Mouse (Mus musculus): ENCODE data around the gene Cntnap2. TPM values are rescaled to one million over a fixed set of nuclear protein-coding genes. Genes with fewer than 3 reads are reported as not detected.

The Cntnap2 gene
- polyA plus RNA-seq, 1 experiment from 2014 or later: 56.3 TPM

- Histone ChIP-seq H3K27me3 (replicated peaks) (no peaks in the 10 kb centered on the region), H3K9ac (replicated peaks) (no peak overlapping the region), H3K4me3 (replicated peaks) (no peak overlapping the region), H3K9me3 (replicated peaks) (no peaks in the 10 kb centered on the region), H3K36me3 (no peaks in the 10 kb centered on the region), H3K4me2 (no peak overlapping the region), H3K27ac (replicated peaks) (no peak overlapping the region), H3K4me1 (no peaks in the 10 kb centered on the region)
- ATAC-seq (ENCODE audit: low FRiP score): no peak
Measured at GRCm38 (mm10) chr6:45647017-45647416, 587.9 kb downstream of the Cntnap2 start.

- Histone ChIP-seq H3K4me1 (no peaks in the 10 kb centered on the region), H3K27ac (replicated peaks) (no peak overlapping the region), H3K36me3 (no peaks in the 10 kb centered on the region), H3K4me3 (replicated peaks) (no peak overlapping the region), H3K27me3 (replicated peaks) (no peaks in the 10 kb centered on the region), H3K9me3 (replicated peaks) (no peaks in the 10 kb centered on the region), H3K4me2 (no peak overlapping the region), H3K9ac (replicated peaks) (no peak overlapping the region)
- no peak for ATAC-seq (ENCODE audit: low FRiP score)
- WGBS: 82% methylated on average over 2 of the region's 2 CpGs
Measured at GRCm38 (mm10) chr6:45648419-45648818, 589.3 kb downstream of the Cntnap2 start.

- H3K4me2 ChIP-seq: no peak overlapping the region
- H3K4me3 ChIP-seq (replicated peaks): no peak overlapping the region
- H3K27ac ChIP-seq (replicated peaks): no peak overlapping the region
- H3K9me3 ChIP-seq (replicated peaks): no peaks in the 10 kb centered on the region
- H3K9ac ChIP-seq (replicated peaks): no peak overlapping the region
- no peaks in the 10 kb centered on the region for H3K36me3 ChIP-seq
- no peaks in the 10 kb centered on the region for H3K27me3 ChIP-seq (replicated peaks)
- no peaks in the 10 kb centered on the region for H3K4me1 ChIP-seq
- no peak for ATAC-seq (ENCODE audit: low FRiP score)
Measured at GRCm38 (mm10) chr6:45700287-45700686, 641.1 kb downstream of the Cntnap2 start.

GRCm38 (mm10) chr6:45791612-45792011 lies 732.5 kb downstream of the Cntnap2 start:
- ATAC-seq (ENCODE audit: low FRiP score): no peak
- Histone ChIP-seq H3K4me2 (no peak overlapping the region), H3K9ac (replicated peaks) (no peak overlapping the region), H3K4me1 (no peaks in the 10 kb centered on the region), H3K9me3 (replicated peaks) (no peaks in the 10 kb centered on the region), H3K27me3 (replicated peaks) (no peaks in the 10 kb centered on the region), H3K4me3 (replicated peaks) (no peak overlapping the region), H3K36me3 (no peaks in the 10 kb centered on the region), H3K27ac (replicated peaks) (no peak overlapping the region)

GRCm38 (mm10) chr6:45841626-45842341 lies 782.6 kb downstream of the Cntnap2 start:
- no peak overlapping the region for H3K4me3 ChIP-seq (replicated peaks)
- H3K27me3 ChIP-seq (replicated peaks): no peaks in the 10 kb centered on the region
- 87% methylated on average over 4 of the region's 4 CpGs for WGBS
- H3K4me2 ChIP-seq: no peak overlapping the region
- no peak overlapping the region for H3K9ac ChIP-seq (replicated peaks)
- H3K27ac ChIP-seq (replicated peaks): no peak overlapping the region
- H3K4me1 ChIP-seq: no peaks in the 10 kb centered on the region
- no peak for ATAC-seq (ENCODE audit: low FRiP score)
- H3K36me3 ChIP-seq: no peaks in the 10 kb centered on the region
- H3K9me3 ChIP-seq (replicated peaks): no peaks in the 10 kb centered on the region

- no peaks in the 10 kb centered on the region for H3K36me3 ChIP-seq
- H3K4me2 ChIP-seq: no peak overlapping the region
- no peak for ATAC-seq (ENCODE audit: low FRiP score)
- H3K9me3 ChIP-seq (replicated peaks): no peaks in the 10 kb centered on the region
- no peak overlapping the region for H3K9ac ChIP-seq (replicated peaks)
- WGBS: 83% methylated on average over 1 of the region's 1 CpGs
- H3K27me3 ChIP-seq (replicated peaks): no peaks in the 10 kb centered on the region
- H3K4me3 ChIP-seq (replicated peaks): no peak overlapping the region
- H3K27ac ChIP-seq (replicated peaks): no peak overlapping the region
- no peaks in the 10 kb centered on the region for H3K4me1 ChIP-seq
Measured at GRCm38 (mm10) chr6:45843736-45844135, 784.6 kb downstream of the Cntnap2 start.

GRCm38 (mm10) chr6:45871409-45871992 lies 812.3 kb downstream of the Cntnap2 start:
- no peaks in the 10 kb centered on the region for H3K4me1 ChIP-seq
- H3K27me3 ChIP-seq (replicated peaks): no peaks in the 10 kb centered on the region
- no peak overlapping the region for H3K27ac ChIP-seq (replicated peaks)
- H3K4me2 ChIP-seq: no peak overlapping the region
- H3K9ac ChIP-seq (replicated peaks): no peak overlapping the region
- WGBS: 21% methylated on average over 3 of the region's 3 CpGs
- no peak for ATAC-seq (ENCODE audit: low FRiP score)
- H3K9me3 ChIP-seq (replicated peaks): no peaks in the 10 kb centered on the region
- no peak overlapping the region for H3K4me3 ChIP-seq (replicated peaks)
- H3K36me3 ChIP-seq: no peaks in the 10 kb centered on the region

GRCm38 (mm10) chr6:45885486-45885885 lies 826.3 kb downstream of the Cntnap2 start:
- WGBS: 59% methylated on average over 1 of the region's 1 CpGs
- no peak overlapping the region for H3K4me2 ChIP-seq
- ATAC-seq (ENCODE audit: low FRiP score): no peak

GRCm38 (mm10) chr6:45887901-45888300 lies 828.7 kb downstream of the Cntnap2 start:
- Histone ChIP-seq H3K4me1 (no peaks in the 10 kb centered on the region), H3K9me3 (replicated peaks) (no peaks in the 10 kb centered on the region), H3K36me3 (no peaks in the 10 kb centered on the region), H3K4me3 (replicated peaks) (no peak overlapping the region), H3K27ac (replicated peaks) (no peak overlapping the region), H3K9ac (replicated peaks) (no peak overlapping the region), H3K4me2 (no peak overlapping the region), H3K27me3 (replicated peaks) (no peaks in the 10 kb centered on the region)
- 51% methylated on average over 3 of the region's 3 CpGs for WGBS
- no peak for ATAC-seq (ENCODE audit: low FRiP score)

More at GRCm38 (mm10) chr6:45885486-45885885, 826.3 kb downstream of the Cntnap2 start:
- no peak overlapping the region for H3K9ac ChIP-seq (replicated peaks)
- no peaks in the 10 kb centered on the region for H3K36me3 ChIP-seq
- H3K27me3 ChIP-seq (replicated peaks): no peaks in the 10 kb centered on the region
- H3K27ac ChIP-seq (replicated peaks): no peak overlapping the region
- no peak overlapping the region for H3K4me3 ChIP-seq (replicated peaks)
- no peaks in the 10 kb centered on the region for H3K9me3 ChIP-seq (replicated peaks)
- no peaks in the 10 kb centered on the region for H3K4me1 ChIP-seq

GRCm38 (mm10) chr6:45938263-45938662 lies 879.1 kb downstream of the Cntnap2 start:
- 92% methylated on average over 3 of the region's 3 CpGs for WGBS
- H3K9ac ChIP-seq (replicated peaks): no peak overlapping the region
- ATAC-seq (ENCODE audit: low FRiP score): no peak

GRCm38 (mm10) chr6:45938775-45939174 lies 879.6 kb downstream of the Cntnap2 start:
- no peaks in the 10 kb centered on the region for H3K36me3 ChIP-seq
- ATAC-seq (ENCODE audit: low FRiP score): no peak
- H3K9me3 ChIP-seq (replicated peaks): no peaks in the 10 kb centered on the region
- H3K4me2 ChIP-seq: no peak overlapping the region
- peaks cover 3% of the 10 kb centered on the region; the same call in 1 of the 2 replicates for H3K4me1 ChIP-seq
- H3K4me3 ChIP-seq (replicated peaks): no peak overlapping the region
- no peaks in the 10 kb centered on the region for H3K27me3 ChIP-seq (replicated peaks)
- no peak overlapping the region for H3K27ac ChIP-seq (replicated peaks)
- H3K9ac ChIP-seq (replicated peaks): no peak overlapping the region
- WGBS: 29% methylated on average over 1 of the region's 1 CpGs

More at GRCm38 (mm10) chr6:45938263-45938662, 879.1 kb downstream of the Cntnap2 start:
- H3K4me2 ChIP-seq: no peak overlapping the region
- H3K27me3 ChIP-seq (replicated peaks): no peaks in the 10 kb centered on the region
- H3K27ac ChIP-seq (replicated peaks): no peak overlapping the region
- H3K4me3 ChIP-seq (replicated peaks): no peak overlapping the region
- no peaks in the 10 kb centered on the region for H3K9me3 ChIP-seq (replicated peaks)
- H3K4me1 ChIP-seq: peaks cover 3% of the 10 kb centered on the region; the same call in 1 of the 2 replicates
- H3K36me3 ChIP-seq: no peaks in the 10 kb centered on the region

- no peak overlapping the region for H3K4me2 ChIP-seq
- no peaks in the 10 kb centered on the region for H3K4me1 ChIP-seq
- no peak overlapping the region for H3K27ac ChIP-seq (replicated peaks)
- WGBS: 58% methylated on average over 3 of the region's 3 CpGs
- H3K9ac ChIP-seq (replicated peaks): no peak overlapping the region
- H3K4me3 ChIP-seq (replicated peaks): no peak overlapping the region
- H3K9me3 ChIP-seq (replicated peaks): no peaks in the 10 kb centered on the region
- H3K27me3 ChIP-seq (replicated peaks): no peaks in the 10 kb centered on the region
- H3K36me3 ChIP-seq: no peaks in the 10 kb centered on the region
- ATAC-seq (ENCODE audit: low FRiP score): no peak
Measured at GRCm38 (mm10) chr6:45945144-45945985, 886.2 kb downstream of the Cntnap2 start.

Measured in neural tube, embryonic 15.5 days (tissue).